Mouse (Mus musculus) adrenal gland, adult 8-10 months (tissue): ENCODE measurements at regions not wholly inside any gene's neighbourhood (a gene's known extent, or its start where the extent isn't known, plus 50 kb on each side); places are given as distances from the start of the nearest gene placed in this dataset.

Experiments
- DNase-seq: peaks from one replicate; pipeline ENCODE4 v3.0.0; 2022

DNA sequence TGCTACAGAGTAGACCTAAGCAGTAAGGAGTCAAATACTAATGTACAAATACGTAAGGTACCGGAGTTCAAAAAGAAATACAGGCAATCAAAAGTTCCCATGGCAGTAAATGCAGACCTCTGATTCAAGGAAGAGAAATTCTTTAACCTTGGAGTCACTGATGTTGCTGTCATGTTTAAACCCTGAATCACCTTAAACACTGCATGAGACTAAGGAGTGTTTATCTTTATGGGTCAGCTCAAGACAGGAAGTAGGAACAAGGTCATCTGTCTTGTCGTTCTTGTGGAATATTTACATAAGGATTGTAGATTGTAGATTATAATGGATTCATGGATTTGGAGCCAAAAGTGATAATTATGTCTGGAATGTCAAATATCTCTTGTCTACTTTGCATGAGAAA lies 1708.7 kb upstream of the Slc10a2 start:
- no peak for DNase-seq

DNA sequence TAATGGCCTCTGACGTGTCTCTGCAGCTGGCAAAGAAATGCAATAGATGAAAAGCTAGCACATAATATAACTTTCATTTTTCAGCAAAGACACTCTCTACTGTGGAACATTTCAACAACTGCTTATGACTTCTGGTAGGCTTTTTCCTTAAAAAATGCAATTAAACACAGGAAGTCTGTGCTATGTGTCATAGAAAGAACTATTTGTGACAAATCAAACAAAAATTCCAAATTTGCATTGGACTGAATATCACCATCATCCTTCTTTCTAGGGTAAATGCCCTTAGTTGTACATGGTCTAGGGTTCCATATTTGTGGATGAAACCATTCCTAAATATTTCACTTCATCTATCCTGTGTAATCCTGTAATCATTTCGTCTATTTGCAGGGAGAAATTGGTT lies 1702.0 kb upstream of the Slc10a2 start:
- DNase-seq: no peak

DNA sequence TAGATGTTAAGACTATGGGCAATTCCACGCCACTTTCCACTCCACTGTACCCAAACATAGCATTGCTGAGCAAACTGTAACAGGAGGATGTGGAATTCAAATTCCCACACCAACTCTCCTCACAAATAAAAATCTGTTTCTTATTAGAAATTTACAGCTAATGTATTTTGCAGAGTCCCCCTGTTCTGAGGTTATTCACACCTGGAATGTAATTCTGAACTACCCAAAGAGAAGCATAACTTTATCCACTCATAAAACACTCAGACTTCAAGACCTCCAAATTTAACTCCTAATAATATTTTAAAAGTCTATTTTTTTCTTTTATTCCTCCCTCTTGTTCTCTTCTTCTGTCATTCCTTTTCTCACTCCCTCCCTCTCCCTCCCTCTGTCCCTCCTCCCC lies 1698.0 kb upstream of the Slc10a2 start:
- DNase-seq: no peak

DNA sequence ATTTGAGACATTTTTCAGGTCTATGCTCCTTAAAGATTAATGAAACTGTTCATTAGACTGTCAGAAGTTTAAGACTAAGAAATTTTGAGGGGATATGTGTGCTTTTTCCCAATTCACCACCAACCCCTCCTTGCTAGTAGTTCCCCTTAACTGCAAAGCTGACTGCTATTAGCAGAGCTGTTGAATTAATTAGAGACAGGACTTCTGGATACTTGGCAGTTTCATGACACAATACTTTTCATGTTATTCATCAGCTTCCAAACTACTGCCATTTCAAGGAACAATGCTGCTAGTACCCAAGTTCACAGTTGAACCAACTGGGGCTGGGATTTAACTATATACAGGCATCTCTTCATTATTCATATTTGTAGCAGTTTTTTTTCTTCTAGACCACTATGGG lies 1695.9 kb upstream of the Slc10a2 start:
- DNase-seq: no peak

DNA sequence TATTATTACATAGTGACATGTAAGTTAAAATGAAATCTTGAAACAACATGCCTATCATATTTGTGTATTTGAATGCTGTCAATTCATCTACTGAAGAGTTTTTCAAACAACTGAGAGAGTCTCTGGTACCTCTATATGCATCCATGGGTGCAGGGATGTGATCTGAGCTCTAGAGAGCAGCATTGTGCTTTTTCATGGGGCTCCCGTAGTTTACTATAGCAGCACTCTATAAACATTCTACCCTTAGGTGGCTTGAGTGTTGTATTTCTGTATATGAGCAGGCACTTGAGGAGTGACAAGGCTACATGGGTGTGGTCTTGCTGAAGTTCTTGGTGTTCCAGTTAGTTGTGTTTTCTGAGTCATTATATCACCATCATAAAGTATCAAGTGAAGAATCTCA lies 1683.9 kb upstream of the Slc10a2 start:
- no peak for DNase-seq

DNA sequence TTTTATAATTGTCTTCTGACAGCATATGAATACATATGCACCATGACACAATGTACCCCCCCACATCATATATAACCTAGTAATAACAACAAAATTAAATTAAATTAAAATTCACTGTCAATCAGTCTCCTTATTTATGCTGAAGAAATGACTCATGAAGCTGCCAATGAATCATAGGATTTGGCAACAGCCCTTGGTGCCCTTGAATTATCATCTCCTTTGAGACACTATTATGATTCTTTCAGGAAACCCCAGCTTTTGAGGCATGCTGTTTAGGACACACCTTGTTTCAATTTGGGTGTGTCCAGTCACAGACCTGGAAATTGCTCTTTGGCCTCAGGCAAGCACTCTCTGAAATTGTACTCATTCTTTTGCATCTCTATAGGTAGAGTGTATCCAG lies 1675.8 kb upstream of the Slc10a2 start:
- no peak for DNase-seq

DNA sequence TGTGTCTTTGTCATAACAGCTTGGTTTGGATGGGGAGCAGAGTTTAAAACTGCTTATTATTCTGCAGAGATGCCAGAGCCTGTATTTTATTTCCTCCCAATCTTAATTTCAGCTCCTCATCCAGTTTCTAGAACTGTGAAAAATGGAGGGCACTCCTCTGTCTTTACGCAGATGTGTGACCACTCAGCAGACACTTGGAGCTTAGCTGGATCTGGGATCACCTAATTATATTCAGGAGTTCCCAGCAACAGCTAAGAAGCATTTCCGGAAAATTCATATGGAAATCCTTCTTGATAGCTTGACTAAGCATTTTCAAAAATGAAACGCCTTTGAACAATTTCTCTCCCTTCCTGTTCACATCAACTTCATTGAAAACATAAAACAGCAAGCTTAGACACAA lies 1670.0 kb upstream of the Slc10a2 start:
- no peak for DNase-seq

DNA sequence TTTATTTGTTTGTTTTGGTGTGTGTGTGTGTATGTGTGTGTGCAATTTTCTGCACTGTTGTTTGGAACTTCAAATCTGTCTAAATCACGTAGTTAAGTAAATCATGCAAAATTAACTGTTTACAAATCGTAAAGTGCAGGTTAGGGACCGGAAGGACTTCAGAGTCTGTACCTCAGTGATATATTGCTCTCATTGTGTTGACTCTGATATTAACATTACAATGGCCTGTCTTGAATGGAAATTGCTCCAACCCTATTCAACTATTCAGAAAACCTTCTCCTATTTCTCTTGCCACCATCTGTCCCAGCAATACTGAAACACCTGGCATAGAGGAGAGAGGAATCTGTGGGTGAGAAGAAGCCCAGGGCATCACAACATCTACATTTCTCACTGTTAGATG lies 1624.4 kb upstream of the Slc10a2 start:
- no peak for DNase-seq

DNA sequence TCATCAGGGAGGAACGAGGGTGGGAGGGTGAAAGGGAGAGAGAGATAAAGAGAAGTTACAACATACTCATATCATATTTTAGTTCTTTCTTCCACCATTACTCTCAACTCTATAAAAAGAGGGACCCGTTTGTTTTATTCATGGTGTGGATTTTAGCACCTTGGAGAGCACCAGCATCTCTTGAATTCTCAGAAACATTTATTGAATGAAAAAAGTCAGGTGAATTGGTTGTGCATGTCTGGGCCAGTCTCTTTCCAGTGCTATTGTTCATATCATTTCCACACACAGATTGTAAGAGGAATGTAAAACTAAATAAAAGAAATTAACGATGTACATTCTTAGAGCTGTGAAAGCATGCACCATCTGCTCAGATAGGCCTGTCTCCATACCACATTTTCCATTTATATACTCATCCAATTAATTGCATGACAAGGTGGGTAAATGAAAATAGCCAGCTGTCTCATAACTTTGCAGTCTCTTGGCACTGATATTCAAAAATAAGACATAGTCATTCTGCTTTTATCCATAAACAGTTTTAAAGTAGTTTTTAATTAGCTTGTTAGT lies 1603.8 kb upstream of the Slc10a2 start:
- DNase-seq: no peak

DNA sequence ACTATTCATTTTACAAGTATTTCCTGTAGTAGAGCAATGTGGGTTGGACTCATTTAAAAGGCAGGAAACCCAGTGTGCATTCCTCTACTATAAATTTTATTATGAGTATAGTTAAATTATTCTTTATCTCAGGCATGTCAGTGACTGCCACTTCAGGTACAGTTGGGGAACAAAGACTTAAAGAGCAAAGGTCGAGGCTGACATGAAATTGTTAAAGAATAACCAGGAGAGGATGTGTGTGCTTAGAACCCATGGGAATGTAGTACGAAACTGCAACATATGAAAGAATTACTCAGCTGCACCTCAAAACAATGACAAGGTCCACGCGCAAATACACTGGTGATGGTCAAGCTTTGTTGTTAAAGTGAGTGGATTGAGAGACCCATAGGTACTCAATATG lies 1583.4 kb upstream of the Slc10a2 start:
- no peak for DNase-seq

DNA sequence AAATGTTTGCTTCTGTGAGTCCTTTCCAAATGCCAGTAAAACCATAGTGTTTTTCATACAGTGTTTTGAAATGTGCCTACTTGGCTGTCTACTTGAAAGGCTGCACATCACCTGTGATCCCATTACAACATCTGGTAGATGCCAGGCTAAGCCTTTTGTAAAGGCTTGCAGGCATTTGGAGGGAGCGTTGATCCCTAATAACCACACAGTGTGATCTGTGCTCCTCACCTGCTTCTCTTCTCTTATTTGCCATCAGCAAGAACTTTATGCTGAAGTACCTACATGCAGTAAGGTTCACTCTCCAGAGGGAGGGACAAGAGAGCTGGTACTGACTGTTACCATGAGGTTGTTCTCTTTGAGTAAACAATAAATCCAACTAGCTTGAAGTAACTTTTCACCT lies 1553.7 kb upstream of the Slc10a2 start:
- DNase-seq: no peak

DNA sequence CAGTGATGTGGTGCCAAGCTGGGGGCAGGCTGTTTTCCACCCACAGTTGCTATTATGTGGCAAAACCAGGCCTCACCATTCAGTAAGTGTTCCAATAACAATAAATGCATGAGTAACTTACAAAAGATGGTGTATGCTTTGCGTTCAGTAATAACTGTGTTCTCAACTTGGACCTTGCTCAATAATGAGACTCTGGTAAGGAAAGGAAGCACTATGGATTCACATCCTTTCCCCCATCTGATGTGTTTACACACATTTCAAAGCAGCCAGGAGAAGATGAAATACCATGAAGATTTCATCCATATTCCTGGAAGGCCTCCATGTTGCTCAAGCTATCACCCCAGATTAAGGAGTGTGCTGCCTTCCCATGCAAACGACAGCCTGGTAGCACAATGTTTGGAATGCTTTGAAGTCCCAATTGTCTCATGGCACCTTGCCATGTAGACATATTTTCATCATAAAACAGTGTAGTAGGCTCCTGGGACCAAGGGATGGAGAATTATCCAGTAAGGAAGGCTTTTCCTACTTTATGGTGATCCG lies 1552.4 kb upstream of the Slc10a2 start:
- DNase-seq: no peak

DNA sequence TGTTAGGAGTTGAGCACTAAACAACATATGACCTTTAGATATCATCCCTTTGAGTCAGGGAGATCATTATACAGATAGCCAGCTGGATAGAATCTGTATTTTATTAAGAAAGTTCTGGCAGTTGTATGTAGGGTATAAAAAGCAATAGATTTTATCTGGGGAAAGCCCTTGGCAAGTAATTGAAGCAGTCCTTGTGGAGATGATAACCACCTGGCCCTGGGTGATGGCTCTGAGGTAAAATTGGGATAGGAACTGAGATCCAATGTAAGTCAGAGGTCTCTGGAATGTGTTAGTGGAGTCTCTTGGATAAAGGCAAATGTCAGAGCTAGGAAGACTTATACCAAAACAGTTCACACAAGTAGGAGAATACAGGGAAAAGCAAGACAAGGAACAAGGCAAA lies 1547.0 kb upstream of the Slc10a2 start:
- no peak for DNase-seq

DNA sequence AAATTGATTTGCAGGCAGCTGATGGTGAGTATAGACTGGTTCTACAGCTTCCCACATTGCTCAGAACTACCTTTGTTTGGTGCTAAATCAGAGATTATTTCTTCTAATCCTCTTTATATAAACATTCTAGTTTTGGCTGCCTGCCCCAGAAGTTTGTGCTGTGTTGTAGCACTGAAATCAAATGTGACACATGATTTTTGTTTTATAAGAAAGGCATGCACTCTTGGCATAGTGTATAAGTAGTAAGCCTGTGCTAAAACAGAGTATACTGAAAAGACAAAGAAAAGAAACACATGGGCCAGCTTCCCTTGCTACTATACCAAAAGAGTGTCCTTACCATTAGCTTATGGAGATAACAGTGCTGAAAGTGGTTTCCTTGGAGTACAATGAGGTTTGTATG lies 1542.9 kb upstream of the Slc10a2 start:
- no peak for DNase-seq

DNA sequence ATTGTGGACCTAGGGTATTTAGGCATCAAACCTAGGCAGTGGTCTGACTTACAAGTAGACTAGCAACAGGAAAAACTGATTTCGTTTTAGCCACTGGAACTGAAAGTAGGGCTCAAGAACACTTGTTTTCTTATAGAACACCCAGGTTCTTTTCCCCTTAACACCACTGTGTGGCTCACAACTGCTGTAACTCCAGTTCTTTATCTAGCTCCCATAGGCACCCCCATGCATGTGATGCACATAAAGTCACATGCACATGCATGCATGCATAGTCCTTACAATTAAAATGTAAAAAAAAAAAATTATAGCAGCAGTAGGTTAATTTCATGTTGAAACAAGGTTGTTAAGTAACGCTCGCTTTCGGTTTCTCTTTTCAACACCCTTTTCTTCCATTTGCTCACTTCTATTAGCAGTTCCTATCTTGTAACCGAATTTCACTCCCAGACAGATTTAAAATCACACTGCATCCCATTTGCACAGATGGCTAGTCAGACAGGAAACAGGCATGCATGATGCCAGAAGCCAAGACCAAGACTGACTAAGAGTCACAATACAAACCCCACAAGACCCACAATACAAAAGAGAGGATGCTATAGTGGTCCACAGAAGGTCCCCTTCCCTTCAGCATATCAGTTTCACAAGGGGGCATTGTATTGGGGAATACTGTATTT lies 1540.3 kb upstream of the Slc10a2 start:
- DNase-seq: no peak

DNA sequence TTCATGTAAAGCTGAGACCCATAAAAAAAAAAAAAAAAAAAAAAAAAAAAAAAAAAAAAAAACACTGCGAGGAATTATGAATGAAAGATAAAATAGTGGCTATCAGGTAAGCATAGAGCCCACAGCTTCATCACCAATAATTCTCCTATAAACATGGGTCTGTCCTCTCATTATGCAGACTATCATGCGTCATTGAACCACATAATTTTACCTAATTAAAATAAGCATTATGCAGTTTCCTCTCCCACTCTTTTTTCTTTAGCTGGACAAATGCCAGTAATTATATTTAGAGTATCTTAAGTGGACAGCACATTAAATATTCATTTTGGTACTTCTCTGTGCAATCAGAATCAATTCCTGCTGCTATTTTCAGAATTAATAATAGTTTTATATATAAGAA lies 1539.2 kb upstream of the Slc10a2 start:
- no peak for DNase-seq

DNA sequence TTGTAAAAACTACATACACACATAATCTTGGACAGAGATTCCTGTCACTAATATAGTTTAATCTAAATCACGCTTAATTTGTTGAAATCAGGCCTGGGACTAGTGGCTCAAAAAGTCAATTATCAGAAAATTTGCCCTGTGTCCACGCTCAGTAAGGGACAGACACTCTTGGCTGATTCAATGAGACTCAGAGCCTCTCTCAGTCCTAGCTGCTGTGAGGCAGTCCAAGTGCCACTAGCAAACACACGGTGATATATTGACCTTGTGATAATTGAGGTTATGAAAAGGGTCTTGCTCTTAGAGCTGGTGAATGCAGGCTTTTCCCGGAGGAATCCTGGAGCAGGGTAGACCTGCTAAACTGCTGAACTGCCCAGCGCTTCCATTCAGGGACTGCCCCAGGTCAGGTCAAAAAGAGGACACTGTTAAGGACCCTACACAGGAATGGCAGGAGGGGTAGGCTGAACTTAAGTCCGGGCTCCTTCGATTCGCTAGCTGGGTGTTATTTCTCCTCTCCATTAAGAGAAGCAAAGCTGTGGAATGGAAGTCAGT lies 1521.9 kb upstream of the Slc10a2 start:
- DNase-seq: no peak

DNA sequence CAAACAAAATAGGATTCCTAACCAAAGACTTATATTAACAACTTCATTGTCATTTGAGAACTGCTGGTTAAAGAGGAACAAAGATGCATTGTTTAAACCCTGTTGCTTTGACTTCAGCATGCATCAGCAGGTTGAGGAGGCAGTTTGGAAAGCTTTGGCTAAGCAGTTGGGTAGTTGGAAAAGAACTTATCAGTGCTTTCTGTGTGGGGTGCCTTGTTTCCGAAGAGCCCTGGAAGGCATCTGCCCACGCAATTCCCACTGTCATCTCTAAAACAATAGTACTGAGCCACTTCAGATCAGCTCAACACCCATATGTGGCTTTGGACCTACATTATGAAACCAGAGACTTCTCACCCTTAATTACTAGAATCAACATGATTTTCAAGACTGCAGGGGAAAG lies 1503.7 kb upstream of the Slc10a2 start:
- DNase-seq: no peak

DNA sequence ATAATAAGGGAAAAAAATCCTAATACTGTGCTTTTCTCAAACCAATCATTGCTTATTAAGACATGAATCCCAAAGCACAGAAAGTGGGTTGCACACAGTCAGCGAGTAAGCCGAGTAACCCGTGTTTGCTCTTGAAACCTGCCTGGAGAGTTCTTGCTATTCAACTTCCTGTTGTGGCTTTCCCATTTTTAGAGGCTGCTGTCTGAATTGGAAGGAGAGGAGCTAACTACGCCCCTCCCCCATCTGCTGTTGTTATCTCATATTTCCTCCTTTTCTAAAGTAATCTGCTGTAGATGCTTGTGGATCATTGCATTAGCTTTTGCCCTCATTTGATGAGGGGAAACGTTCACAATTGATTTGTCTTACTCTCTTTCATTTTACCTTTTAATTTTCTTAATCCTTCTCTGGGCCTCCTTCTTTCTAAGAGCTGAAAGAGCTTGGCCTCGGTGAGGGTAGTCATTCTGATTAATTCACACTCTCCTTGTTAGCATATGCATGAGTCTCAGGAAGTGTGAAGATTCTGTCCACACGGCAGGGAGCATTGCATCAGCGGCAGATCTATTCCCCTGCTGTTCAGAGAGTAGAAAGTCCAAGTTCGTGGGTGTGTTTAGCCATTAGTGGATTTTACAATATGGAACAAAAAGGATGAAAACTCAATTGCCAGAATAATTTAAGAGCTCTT lies 1501.8 kb upstream of the Slc10a2 start:
- no peak for DNase-seq

DNA sequence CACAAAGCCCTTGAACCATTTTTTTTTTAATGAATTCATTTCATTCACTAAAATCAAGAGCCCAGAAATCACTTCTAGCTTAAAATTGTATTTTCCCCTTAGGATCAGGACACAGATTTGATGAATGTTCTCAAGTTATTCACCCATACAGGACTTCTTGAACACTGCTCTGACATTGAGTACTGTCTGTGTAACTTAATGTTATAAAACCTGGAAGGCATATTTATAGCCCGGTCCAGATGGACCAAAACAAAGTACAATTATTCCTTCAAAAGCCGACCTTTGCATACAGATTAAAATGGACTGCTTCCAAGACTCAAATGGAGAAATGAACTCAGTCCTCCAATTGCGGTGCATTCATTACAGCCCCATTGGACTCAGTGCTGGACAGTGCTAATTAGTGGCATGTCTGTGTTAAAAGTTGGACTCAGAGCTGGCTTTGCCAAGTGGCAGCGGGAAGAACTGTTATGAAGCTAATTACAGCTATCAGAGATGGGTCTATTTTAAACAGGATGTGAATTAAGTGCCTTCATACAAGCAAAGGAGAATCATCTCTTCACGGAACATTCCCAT lies 1499.2 kb upstream of the Slc10a2 start:
- no peak for DNase-seq

DNA sequence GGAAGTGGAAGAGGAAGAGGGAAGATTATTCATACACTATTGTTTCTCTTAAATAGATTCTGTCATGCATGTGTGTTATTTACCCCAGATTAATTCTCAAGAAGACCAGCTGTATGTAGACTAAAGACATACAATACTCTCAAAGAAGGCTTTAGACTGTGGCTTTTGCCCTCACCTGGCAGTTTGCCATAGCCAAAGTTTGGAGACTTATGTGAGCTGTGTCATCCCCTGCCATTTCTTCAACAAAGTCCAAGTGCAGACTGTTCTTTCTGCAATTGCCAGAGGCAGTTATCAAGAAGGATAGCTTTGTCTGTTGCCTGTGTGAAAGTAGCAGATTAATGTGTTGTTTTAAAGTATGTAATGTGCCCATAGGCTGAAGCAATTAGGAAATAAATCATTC lies 1485.0 kb upstream of the Slc10a2 start:
- no peak for DNase-seq

DNA sequence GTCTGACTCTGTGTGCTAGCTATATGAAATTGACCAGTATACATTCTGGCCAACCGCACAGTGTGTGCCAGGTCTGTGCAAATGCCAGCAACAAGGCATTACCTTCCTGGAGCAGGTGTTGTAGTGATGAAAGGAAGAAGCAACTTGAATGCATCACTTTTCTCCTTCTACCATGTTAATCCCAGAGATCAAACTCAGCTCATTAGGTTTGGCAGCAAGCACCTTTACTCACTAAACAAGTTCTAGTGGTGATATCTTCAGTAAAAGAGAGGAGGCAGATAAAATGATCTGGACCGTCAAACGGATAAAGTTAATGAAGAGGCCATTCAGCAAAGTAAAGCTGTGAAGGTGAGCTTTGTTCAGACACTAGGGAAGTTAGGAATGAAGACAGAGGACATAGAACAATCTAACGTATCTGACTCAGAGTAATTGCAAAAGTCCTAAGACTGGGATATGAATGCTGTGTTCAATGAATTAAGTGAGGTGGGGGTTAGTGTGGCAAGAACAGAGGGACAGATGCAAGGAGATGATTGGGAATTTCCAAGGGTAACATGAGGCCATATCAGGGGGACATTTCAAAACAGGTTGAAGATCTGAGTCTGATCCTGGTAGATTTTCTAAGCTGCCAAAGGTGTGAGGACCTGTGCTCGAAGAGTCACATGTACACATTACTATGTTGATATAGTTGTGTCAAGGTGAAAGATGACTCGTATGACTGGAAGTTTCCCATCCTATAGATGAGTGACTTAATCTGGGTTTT lies 1478.4 kb upstream of the Slc10a2 start:
- DNase-seq: no peak

DNA sequence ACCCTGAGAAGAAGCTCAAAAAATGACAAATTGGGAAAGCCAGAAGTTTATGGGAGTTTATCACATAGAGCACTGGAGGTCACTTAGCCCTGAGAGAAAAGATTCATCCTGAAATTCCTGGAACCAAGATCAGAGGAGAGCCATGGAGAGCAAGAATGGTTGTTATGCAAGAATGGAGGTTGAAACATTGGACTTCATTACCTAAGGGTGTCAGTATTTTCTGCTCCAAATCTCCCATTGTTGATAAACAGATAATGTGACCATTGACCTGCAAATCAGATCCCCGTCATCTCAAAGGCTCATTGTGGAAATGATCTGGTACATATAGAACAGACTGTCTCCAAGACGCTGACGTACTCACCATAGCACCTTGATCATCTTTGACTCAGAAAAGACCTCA lies 1477.6 kb upstream of the Slc10a2 start:
- DNase-seq: no peak
